Mouse (Mus musculus) intestine, embryonic 14.5 days (tissue): ENCODE measurements around the gene Ror1. TPM values are rescaled to one million over a fixed set of nuclear protein-coding genes. Genes with fewer than 3 reads are reported as not detected.

Experiments
- ATAC-seq: fragments of 200-750 bp; cut with Nextera tagmentation; replicated peaks from 2 replicates; pipeline ENCODE4 v1.8.0; 2017; ENCODE audit warnings: low read depth, moderate number of reproducible peaks, moderate TSS enrichment, moderate library complexity; ENCODE audit not compliant: low FRiP score, low TSS enrichment
- DNase-seq: peaks from one replicate; pipeline ENCODE4 v3.0.0-alpha.2; 2018; ENCODE audit warnings: low spot score
- H3K27ac ChIP-seq: fragments of 300-500 bp; sonication (generic); 2 replicates; pipeline ENCODE4 v1.5.1; 2014; ENCODE audit warnings: low read depth, mild to moderate bottlenecking, control low read depth
- H3K27me3 ChIP-seq: fragments of 300-500 bp; sonication (generic); replicated peaks from 2 replicates; pipeline ENCODE4 v1.6.1; 2014; ENCODE audit warnings: low read length, control low read depth; ENCODE audit not compliant: control insufficient read depth, insufficient read depth
- H3K36me3 ChIP-seq: fragments of 300-500 bp; sonication (generic); 2 replicates; pipeline ENCODE4 v1.6.1; 2014; ENCODE audit warnings: low read length, control low read depth; ENCODE audit not compliant: control insufficient read depth, insufficient read depth
- H3K4me1 ChIP-seq: fragments of 300-500 bp; sonication (generic); replicated peaks from 2 replicates; pipeline ENCODE4 v1.6.1; 2014; ENCODE audit warnings: low read length, control low read depth, mixed read lengths; ENCODE audit not compliant: control insufficient read depth, insufficient read depth
- H3K4me2 ChIP-seq: fragments of 300-500 bp; sonication (generic); 2 replicates; pipeline ENCODE4 v1.6.1; 2014; ENCODE audit warnings: low read length
- H3K4me3 ChIP-seq: fragments of 300-500 bp; sonication (generic); 2 replicates; pipeline ENCODE4 v1.5.1; 2014; ENCODE audit warnings: low read depth, low read length, control low read depth, mixed read lengths
- H3K9ac ChIP-seq: fragments of 300-500 bp; sonication (generic); 2 replicates; pipeline ENCODE4 v1.6.1; 2014; ENCODE audit warnings: mild to moderate bottlenecking, low read length
- H3K9me3 ChIP-seq: fragments of 300-500 bp; sonication (generic); 2 replicates; pipeline ENCODE4 v1.6.1; 2016; ENCODE audit warnings: low read length, control low read depth; ENCODE audit not compliant: control insufficient read depth
- WGBS: fragments of 180-500 bp; shearing (Covaris S2); extraction: QIAGEN DNeasy Blood & Tissue Kit; methylation state at CpG from one replicate; pipeline ENCODE4 v1.1.7; 2014; 5-methylcytosine and 5-hydroxymethylcytosine counted together
- polyA plus RNA-seq: library from polyadenylated mRNA; unstranded; fragments of >200 nt; fragmentation: Nextera tagmentation; extraction: Ambion mirVana; gene quantifications from 2 replicates; pipeline ENCODE4 v1.2.1, GENCODE M21; 2014

The Ror1 gene
- polyA plus RNA-seq, 1 experiment from 2014 or later = 12.1 TPM

GRCm38 (mm10) chr4:100058631-100059030 is 37.0 kb upstream of the Ror1 start:
- Histone ChIP-seq H3K4me3 (no peak overlapping the region), H3K4me2 (no peak overlapping the region), H3K27ac (no peak overlapping the region), H3K4me1 (peaks cover 6% of the 10 kb centered on the region; the same call in 1 of the 2 replicates), H3K27me3 (no peaks in the 10 kb centered on the region), H3K9ac (no peak overlapping the region), H3K36me3 (no peaks in the 10 kb centered on the region), H3K9me3 (no peaks in the 10 kb centered on the region)
- peak; percentile 21 for DNase-seq
- WGBS = 97% methylated on average over 5 of the region's 5 CpGs
- ATAC-seq = no peak

GRCm38 (mm10) chr4:100059811-100060210 is 35.8 kb upstream of the Ror1 start:
- no peak for DNase-seq

GRCm38 (mm10) chr4:100061396-100062066 is 34.1 kb upstream of the Ror1 start:
- WGBS = 64% methylated on average over 19 of the region's 19 CpGs
- no peak overlapping the region for H3K27ac ChIP-seq
- DNase-seq (no peak), ATAC-seq (no peak)
- no peaks in the 10 kb centered on the region for H3K36me3 ChIP-seq
- H3K4me1 ChIP-seq = peaks cover 4% of the 10 kb centered on the region; the same call in 1 of the 2 replicates
- H3K9me3 ChIP-seq = no peaks in the 10 kb centered on the region
- no peaks in the 10 kb centered on the region for H3K27me3 ChIP-seq
- H3K4me2 ChIP-seq = no peak overlapping the region
- H3K4me3 ChIP-seq = no peak overlapping the region
- H3K9ac ChIP-seq = no peak overlapping the region

More at GRCm38 (mm10) chr4:100059811-100060210, 35.8 kb upstream of the Ror1 start:
- H3K4me1 ChIP-seq = peaks cover 6% of the 10 kb centered on the region; the same call in 1 of the 2 replicates
- no peak for ATAC-seq
- H3K9ac ChIP-seq = no peak overlapping the region
- H3K4me3 ChIP-seq = no peak overlapping the region
- no peaks in the 10 kb centered on the region for H3K9me3 ChIP-seq
- 45% methylated on average over 3 of the region's 3 CpGs for WGBS
- H3K27me3 ChIP-seq = no peaks in the 10 kb centered on the region
- H3K36me3 ChIP-seq = no peaks in the 10 kb centered on the region
- no peak overlapping the region for H3K27ac ChIP-seq
- no peak overlapping the region for H3K4me2 ChIP-seq

GRCm38 (mm10) chr4:100065686-100066085 is 29.9 kb upstream of the Ror1 start:
- no peak for DNase-seq
- WGBS = 94% methylated on average over 2 of the region's 2 CpGs

GRCm38 (mm10) chr4:100070101-100070500 is 25.5 kb upstream of the Ror1 start:
- H3K27ac ChIP-seq = no peak overlapping the region
- no peaks in the 10 kb centered on the region for H3K9me3 ChIP-seq
- no peak overlapping the region for H3K4me2 ChIP-seq
- no peaks in the 10 kb centered on the region for H3K27me3 ChIP-seq
- no peak for DNase-seq
- H3K9ac ChIP-seq = no peak overlapping the region
- 31% methylated on average over 6 of the region's 6 CpGs for WGBS
- H3K4me3 ChIP-seq = no peak overlapping the region
- 0 out of 2 replicates have a peak, but pooled peaks cover 2% of the 10 kb centered on the region for H3K4me1 ChIP-seq
- no peaks in the 10 kb centered on the region for H3K36me3 ChIP-seq
- no peak for ATAC-seq

More at GRCm38 (mm10) chr4:100065686-100066085, 29.9 kb upstream of the Ror1 start:
- H3K4me2 ChIP-seq = no peak overlapping the region
- H3K27me3 ChIP-seq = no peaks in the 10 kb centered on the region
- H3K4me1 ChIP-seq = peaks cover 4% of the 10 kb centered on the region; the same call in 1 of the 2 replicates
- no peak overlapping the region for H3K9ac ChIP-seq
- no peak for ATAC-seq
- H3K36me3 ChIP-seq = no peaks in the 10 kb centered on the region
- H3K9me3 ChIP-seq = no peaks in the 10 kb centered on the region
- no peak overlapping the region for H3K27ac ChIP-seq
- no peak overlapping the region for H3K4me3 ChIP-seq

- H3K9me3 ChIP-seq = no peaks in the 10 kb centered on the region
- peak overlapping the region; percentile 53 for H3K4me2 ChIP-seq
- H3K4me3 ChIP-seq = peak overlapping the region; percentile 63
- no peaks in the 10 kb centered on the region for H3K27me3 ChIP-seq
- H3K9ac ChIP-seq = peak overlapping the region; percentile 81
- ATAC-seq (no peak; the same call in 1 of the 2 replicates), DNase-seq (peak; percentile 70)
- H3K27ac ChIP-seq = peak overlapping the region; percentile 90
- no peaks in the 10 kb centered on the region for H3K36me3 ChIP-seq
- WGBS = 4% methylated on average over 21 of the region's 21 CpGs
- peaks cover 12% of the 10 kb centered on the region for H3K4me1 ChIP-seq
Measured at GRCm38 (mm10) chr4:100096596-100097181, 1.1 kb downstream of the Ror1 start.

- 31% methylated on average over 10 of the region's 10 CpGs for WGBS
- H3K36me3 ChIP-seq = no peaks in the 10 kb centered on the region
- peak overlapping the region; percentile 81 for H3K9ac ChIP-seq
- H3K27me3 ChIP-seq = no peaks in the 10 kb centered on the region
- H3K4me3 ChIP-seq = peak overlapping the region; percentile 63
- no peaks in the 10 kb centered on the region for H3K9me3 ChIP-seq
- H3K4me2 ChIP-seq = peak overlapping the region; percentile 53
- DNase-seq = no peak
- H3K4me1 ChIP-seq = peaks cover 19% of the 10 kb centered on the region
- no peak for ATAC-seq
- no peak overlapping the region for H3K27ac ChIP-seq
Measured at GRCm38 (mm10) chr4:100097364-100097979, 1.9 kb downstream of the Ror1 start.

- H3K4me1 ChIP-seq = peaks cover 30% of the 10 kb centered on the region
- ATAC-seq (no peak), DNase-seq (no peak)
- no peak overlapping the region for H3K4me3 ChIP-seq
- no peaks in the 10 kb centered on the region for H3K27me3 ChIP-seq
- H3K4me2 ChIP-seq = no peak overlapping the region
- 45% methylated on average over 7 of the region's 7 CpGs for WGBS
- H3K27ac ChIP-seq = peak overlapping the region; percentile 23; the same call in 1 of the 2 replicates
- no peak overlapping the region for H3K9ac ChIP-seq
- no peaks in the 10 kb centered on the region for H3K36me3 ChIP-seq
- H3K9me3 ChIP-seq = no peaks in the 10 kb centered on the region
Measured at GRCm38 (mm10) chr4:100101066-100101820, 5.7 kb downstream of the Ror1 start.
